8 mouse cellular contexts compared by ENCODE assay signal in the genomic region with DNA sequence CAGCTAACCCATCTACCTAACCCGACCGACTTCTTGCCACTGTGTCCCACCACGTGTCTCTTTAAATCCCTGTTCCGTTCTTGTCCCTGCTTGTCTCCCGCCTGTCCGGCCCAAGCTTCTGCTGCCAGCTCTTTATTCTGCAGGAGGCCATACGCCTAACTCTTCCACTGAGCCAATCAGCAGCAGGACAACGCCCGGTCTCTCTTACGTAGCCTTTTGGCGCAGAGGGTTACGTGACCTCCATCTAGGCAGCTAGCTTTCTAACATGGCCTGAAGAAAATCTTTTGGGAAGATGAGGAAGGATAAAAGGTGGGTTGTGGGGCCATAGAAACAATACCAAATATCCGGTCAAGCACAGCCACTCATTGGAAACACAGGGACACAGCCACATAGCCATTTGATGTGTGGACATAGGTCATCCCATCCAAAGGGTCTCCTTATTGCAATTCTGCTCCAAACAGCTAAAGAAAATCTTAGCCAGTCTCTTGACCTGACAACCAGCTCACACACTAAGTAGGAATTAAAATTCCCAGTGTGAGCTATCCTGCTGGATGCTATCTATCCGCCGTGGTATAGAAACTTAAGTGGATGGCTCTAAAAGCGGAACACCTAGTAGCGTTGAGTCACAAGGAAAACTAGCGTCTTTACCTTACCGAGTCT. TPM values are rescaled to one million over a fixed set of nuclear protein-coding genes. Genes with fewer than 3 reads are reported as not detected.
A peak's percentile ranks its signal among the peaks of the same experiment; 100 is the strongest.
DNase-seq lines count a peak whose midpoint lies in the region; ATAC-seq lines count a peak whose summit lies in the region.

No protein-coding gene starts in this region.

- WGBS in forebrain, embryonic 10.5 days, result under 1% methylated on average over 19 of the region's 19 CpGs
- WGBS in heart, embryonic 14.5 days, result 1% methylated on average over 19 of the region's 19 CpGs
- WGBS in liver, embryonic 13.5 days (ENCODE audit: insufficient replicate concordance), result 1% methylated on average over 19 of the region's 19 CpGs

- DNase-seq in CD4-positive, CD25-positive, alpha-beta regulatory T cell, adult 2 months (ENCODE audit: low read depth, low spot score), result peak; percentile 84
- peak; percentile 72 for DNase-seq in brain, embryonic 18.5 days (ENCODE audit: low read depth, low spot score)
- peak; percentile 86 for DNase-seq in forebrain, embryonic 10.5 days (ENCODE audit: extremely low spot score, low spot score)
- peak; percentile 86 for DNase-seq in kidney, postnatal 14 days
- DNase-seq in liver, embryonic 13.5 days, result peak; percentile 79
- DNase-seq in neural tube, embryonic 10.5 days (ENCODE audit: extremely low spot score, low spot score), result peak; percentile 81
- peak; percentile 96 for DNase-seq in telencephalon, adult 2 months (ENCODE audit: low read depth, low spot score)

- peaks cover 47% of the 10 kb centered on the region for H3K4me1 ChIP-seq in forebrain, embryonic 10.5 days
- H3K4me1 ChIP-seq in heart, embryonic 14.5 days (ENCODE audit: control insufficient read depth in 2 of 2, insufficient read depth in 2 of 2, low read length in 2 of 2), result peaks cover 13 to 14% of the 10 kb centered on the region in 2 experiments
- H3K4me1 ChIP-seq in liver, embryonic 13.5 days (replicated peaks), result peaks cover 58% of the 10 kb centered on the region

- ATAC-seq in heart, embryonic 14.5 days (ENCODE audit: insufficient number of reproducible peaks, insufficient read depth, low FRiP score, low read depth), result peak; percentile 80
- ATAC-seq in liver, embryonic 13.5 days (ENCODE audit: low read depth), result peak; percentile 76

- peak overlapping the region; percentile 82 for H3K9ac ChIP-seq in heart, embryonic 14.5 days (ENCODE audit: low read length)
- H3K9ac ChIP-seq in liver, embryonic 13.5 days, result peak overlapping the region; percentile 90

- no peaks in the 10 kb centered on the region for H3K27me3 ChIP-seq in forebrain, embryonic 10.5 days (ENCODE audit: poor library complexity, severe bottlenecking)
- no peaks in the 10 kb centered on the region for H3K27me3 ChIP-seq in heart, embryonic 14.5 days (ENCODE audit: control insufficient read depth, insufficient read depth, low read length)
- H3K27me3 ChIP-seq in liver, embryonic 13.5 days, result no peaks in the 10 kb centered on the region

- no peaks in the 10 kb centered on the region for H3K36me3 ChIP-seq in forebrain, embryonic 10.5 days (replicated peaks)
- no peaks in the 10 kb centered on the region for H3K36me3 ChIP-seq in heart, embryonic 14.5 days (ENCODE audit: control insufficient read depth, insufficient read depth, low read length)
- no peaks in the 10 kb centered on the region for H3K36me3 ChIP-seq in liver, embryonic 13.5 days

- no peaks in the 10 kb centered on the region for H3K9me3 ChIP-seq in forebrain, embryonic 10.5 days
- H3K9me3 ChIP-seq in heart, embryonic 14.5 days (ENCODE audit: control insufficient read depth, low read length), result no peaks in the 10 kb centered on the region
- no peaks in the 10 kb centered on the region for H3K9me3 ChIP-seq in liver, embryonic 13.5 days (replicated peaks)

- peak overlapping the region; percentile 93 for H3K27ac ChIP-seq in forebrain, embryonic 10.5 days
- H3K27ac ChIP-seq in heart, embryonic 14.5 days (replicated peaks in 1 of 2; ENCODE audit: control insufficient read depth in 1 of 2, insufficient read depth in 1 of 2, low read depth in 2 of 2, low read length in 2 of 2), result peak overlapping the region; percentile 93 to 97
- H3K27ac ChIP-seq in liver, embryonic 13.5 days, result peak overlapping the region; percentile 99

- H3K4me2 ChIP-seq in heart, embryonic 14.5 days (ENCODE audit: low read length), result peak overlapping the region; percentile 71
- peak overlapping the region; percentile 81 for H3K4me2 ChIP-seq in liver, embryonic 13.5 days

- H3K4me3 ChIP-seq in forebrain, embryonic 10.5 days, result peak overlapping the region; percentile 63
- peak overlapping the region; percentile 54 to 83 for H3K4me3 ChIP-seq in heart, embryonic 14.5 days (ENCODE audit: control insufficient read depth in 1 of 2, insufficient read depth in 1 of 2, low read depth in 1 of 2, low read length in 2 of 2)
- H3K4me3 ChIP-seq in liver, embryonic 13.5 days (replicated peaks), result peak overlapping the region; percentile 59

RNA-seq across cellular contexts. Expression of a gene that starts 0.8 kb away (rescaled TPM):
- polyA plus RNA-seq in forebrain, embryonic 10.5 days (2016; fragmentation: Nextera tagmentation; extraction: Ambion mirVana), result 12.0 and 14.2 TPM in 2 replicates
- 3.4 and 5.0 TPM in 2 replicates for polyA plus RNA-seq in heart, embryonic 14.5 days (2014; fragmentation: Nextera tagmentation; extraction: Ambion mirVana)
- 15.2 and 44.8 TPM in 2 replicates for polyA plus RNA-seq in liver, embryonic 13.5 days (2015; fragmentation: Nextera tagmentation; extraction: Ambion mirVana)

RNA-seq across cellular contexts. Expression of a gene that starts 6.1 kb away (rescaled TPM):
- polyA plus RNA-seq in forebrain, embryonic 10.5 days (2016; fragmentation: Nextera tagmentation; extraction: Ambion mirVana), result 48.0 and 48.8 TPM in 2 replicates
- 26.9 and 32.0 TPM in 2 replicates for polyA plus RNA-seq in heart, embryonic 14.5 days (2014; fragmentation: Nextera tagmentation; extraction: Ambion mirVana)
- polyA plus RNA-seq in liver, embryonic 13.5 days (2015; fragmentation: Nextera tagmentation; extraction: Ambion mirVana), result 89.3 and 159 TPM in 2 replicates

RNA-seq across cellular contexts. Expression of a gene that starts 7.2 kb away (rescaled TPM):
- polyA plus RNA-seq in forebrain, embryonic 10.5 days (2016; fragmentation: Nextera tagmentation; extraction: Ambion mirVana), result 10.2 and 10.5 TPM in 2 replicates
- 4.0 and 7.9 TPM in 2 replicates for polyA plus RNA-seq in heart, embryonic 14.5 days (2014; fragmentation: Nextera tagmentation; extraction: Ambion mirVana)
- 23.7 and 25.8 TPM in 2 replicates for polyA plus RNA-seq in liver, embryonic 13.5 days (2015; fragmentation: Nextera tagmentation; extraction: Ambion mirVana)

RNA-seq across cellular contexts. Expression of a gene that starts 15.9 kb away (rescaled TPM):
- 0.86 TPM in 1 of 2 replicates, not detected in the other for polyA plus RNA-seq in forebrain, embryonic 10.5 days (2016; fragmentation: Nextera tagmentation; extraction: Ambion mirVana)
- polyA plus RNA-seq in heart, embryonic 14.5 days (2014; fragmentation: Nextera tagmentation; extraction: Ambion mirVana), result 1.2 TPM in 1 of 2 replicates, not detected in the other
- polyA plus RNA-seq in liver, embryonic 13.5 days (2015; fragmentation: Nextera tagmentation; extraction: Ambion mirVana), result 2.3 TPM in 2 replicates

RNA-seq across cellular contexts. Expression of a gene that starts 17.0 kb away (rescaled TPM):
- polyA plus RNA-seq in forebrain, embryonic 10.5 days (2016; fragmentation: Nextera tagmentation; extraction: Ambion mirVana), result 8.1 and 16.6 TPM in 2 replicates
- polyA plus RNA-seq in heart, embryonic 14.5 days (2014; fragmentation: Nextera tagmentation; extraction: Ambion mirVana), result 22.5 and 26.3 TPM in 2 replicates
- 26.9 and 40.6 TPM in 2 replicates for polyA plus RNA-seq in liver, embryonic 13.5 days (2015; fragmentation: Nextera tagmentation; extraction: Ambion mirVana)

Comparison
In these comparisons a context has a peak if more than half of its experiments do, and no peak if none do; other contexts are left out.
1. Peak in every context shown above with its lines: DNase-seq, ATAC-seq, H3K4me3 ChIP-seq and H3K27ac ChIP-seq.